Mouse (Mus musculus) lung, postnatal 25 days (tissue): ENCODE data around the gene Ugt1a9.

Experiments used
- DNase-seq: peaks from one replicate; pipeline ENCODE4 v3.0.0; 2022; ENCODE audit warnings: low spot score

The Ugt1a9 gene

GRCm38 (mm10) chr1:88258881-88259642 is 188.5 kb downstream of the Ugt1a9 start:
- DNase-seq, result no peak

GRCm38 (mm10) chr1:88259643-88260024 is 189.0 kb downstream of the Ugt1a9 start:
- no peak for DNase-seq

- DNase-seq, result no peak
These were observed 189.5 kb downstream of the Ugt1a9 start for GRCm38 (mm10) chr1:88260114-88260513.

- DNase-seq, result no peak
These were observed 190.2 kb downstream of the Ugt1a9 start for GRCm38 (mm10) chr1:88260604-88261377.

- DNase-seq, result no peak
These were observed 191.1 kb downstream of the Ugt1a9 start for GRCm38 (mm10) chr1:88261706-88262105.

GRCm38 (mm10) chr1:88262255-88262654 is 191.7 kb downstream of the Ugt1a9 start:
- peak; percentile 50 for DNase-seq

GRCm38 (mm10) chr1:88262961-88263360 is 192.4 kb downstream of the Ugt1a9 start:
- DNase-seq, result no peak

GRCm38 (mm10) chr1:88263778-88264177 is 193.2 kb downstream of the Ugt1a9 start:
- no peak for DNase-seq

GRCm38 (mm10) chr1:88264237-88264868 is 193.8 kb downstream of the Ugt1a9 start:
- DNase-seq, result no peak

- DNase-seq, result no peak
These were observed 194.3 kb downstream of the Ugt1a9 start for GRCm38 (mm10) chr1:88264869-88265240.

- no peak for DNase-seq
These were observed 195.5 kb downstream of the Ugt1a9 start for GRCm38 (mm10) chr1:88266123-88266522.

- DNase-seq, result no peak
These were observed 196.9 kb downstream of the Ugt1a9 start for GRCm38 (mm10) chr1:88267489-88267888.

GRCm38 (mm10) chr1:88268070-88268469 is 197.5 kb downstream of the Ugt1a9 start:
- DNase-seq, result no peak
